Mouse (Mus musculus): ENCODE data around the gene March8.

GRCm38 (mm10) chr6:116367971-116368370, 30.1 kb downstream of the March8 start:
- TF ChIP-seq CTCF (IDR thresholded peaks at IDR 0.05; ENCODE audit: control insufficient read depth, insufficient read depth, insufficient read length) (no peak), FOSL1 (IDR thresholded peaks at IDR 0.05; ENCODE audit: insufficient read depth, low read length, poor library complexity, severe bottlenecking) (no peak)

All from C2C12 (cell line).